ENCODE assay signal across 11 mouse cellular contexts in the genomic region with DNA sequence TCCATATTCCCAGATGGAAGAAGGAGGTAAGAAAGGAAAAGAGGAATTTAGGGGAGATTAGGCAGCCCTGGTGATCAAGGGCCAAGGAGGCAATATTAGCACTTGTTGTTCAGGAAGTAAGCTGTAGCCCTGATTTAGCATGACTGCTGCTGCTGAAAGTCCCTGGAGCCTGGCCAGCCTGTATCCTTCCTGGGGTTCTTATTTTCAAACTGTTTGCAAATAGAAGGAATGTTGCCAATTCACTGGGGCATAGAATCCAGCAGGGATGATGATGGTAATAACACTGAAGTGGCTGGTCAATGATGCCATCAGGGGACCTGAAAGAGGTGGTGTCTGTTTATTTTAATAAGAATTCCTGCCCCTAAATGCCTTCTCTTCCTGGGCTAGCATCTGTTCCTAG.
A peak's percentile ranks its signal among the peaks of the same experiment; 100 is the strongest.
DNase-seq lines count a peak whose midpoint lies in the region; ATAC-seq lines count a peak whose summit lies in the region.
"Had no signal": no experiment of that assay in that cellular context is flagged by ENCODE, and none has a peak within 500 bp of the region (broad histone marks: within the 10 kb centered on the region; RNA-seq: fewer than 3 reads in every experiment).

No protein-coding gene starts in this region.

- ATAC-seq in embryonic facial prominence, embryonic 14.5 days (ENCODE audit: low read depth), result no peak

- H3K27ac ChIP-seq in embryonic facial prominence, embryonic 14.5 days (replicated peaks; ENCODE audit: low read depth, low read length), result no peak overlapping the region
- H3K27ac ChIP-seq in embryonic facial prominence, embryonic 10.5 days (replicated peaks), result no peak overlapping the region
- H3K27ac ChIP-seq: embryonic facial prominence, embryonic 13.5 days; limb, embryonic 13.5 days had no signal

- H3K4me2 ChIP-seq in embryonic facial prominence, embryonic 14.5 days (ENCODE audit: low read depth, low read length), result no peak overlapping the region
- H3K4me2 ChIP-seq: embryonic facial prominence, embryonic 13.5 days; limb, embryonic 13.5 days had no signal

- peak; percentile 41 for DNase-seq in embryonic facial prominence, embryonic 14.5 days (ENCODE audit: low spot score)
- no peak for DNase-seq in embryonic facial prominence, embryonic 10.5 days (ENCODE audit: low spot score)
- DNase-seq in spleen, postnatal 36 days (ENCODE audit: low spot score in 2 of 2), result peak; percentile 2 to 18
- no peak for DNase-seq in spleen, postnatal 14 days (ENCODE audit: low spot score in 2 of 2)
- DNase-seq in left cerebral cortex, adult 18-20 months (ENCODE audit: low spot score in 2 of 2), result peak; percentile 45 to 52
- no peak for DNase-seq in ovary, postnatal 10 days (ENCODE audit: low spot score)
- DNase-seq in c-Kit-positive CD71-positive TER-119-positive erythroid progenitor cells, embryonic 14.5 days (ENCODE audit: low spot score), result no peak
- DNase-seq in thymus, postnatal 4 days, result no peak

- H3K27me3 ChIP-seq in embryonic facial prominence, embryonic 14.5 days (replicated peaks; ENCODE audit: control insufficient read depth, insufficient read depth, low read length), result no peaks in the 10 kb centered on the region
- no peaks in the 10 kb centered on the region for H3K27me3 ChIP-seq in embryonic facial prominence, embryonic 10.5 days (replicated peaks; ENCODE audit: low read depth, poor library complexity, severe bottlenecking)
- H3K27me3 ChIP-seq: embryonic facial prominence, embryonic 13.5 days; limb, embryonic 13.5 days had no signal

- H3K4me1 ChIP-seq in embryonic facial prominence, embryonic 14.5 days (ENCODE audit: control insufficient read depth, insufficient read depth, low read length), result 0 out of 2 replicates have a peak, but pooled peaks cover 2% of the 10 kb centered on the region
- peaks cover 8% of the 10 kb centered on the region for H3K4me1 ChIP-seq in embryonic facial prominence, embryonic 10.5 days
- H3K4me1 ChIP-seq: embryonic facial prominence, embryonic 13.5 days; hindbrain, embryonic 10.5 days had no signal

- no peaks in the 10 kb centered on the region for H3K36me3 ChIP-seq in embryonic facial prominence, embryonic 14.5 days (ENCODE audit: control insufficient read depth, insufficient read depth, low read length)
- no peaks in the 10 kb centered on the region for H3K36me3 ChIP-seq in embryonic facial prominence, embryonic 10.5 days (replicated peaks)
- H3K36me3 ChIP-seq: embryonic facial prominence, embryonic 13.5 days; hindbrain, embryonic 10.5 days; limb, embryonic 13.5 days had no signal

- H3K9me3 ChIP-seq in embryonic facial prominence, embryonic 14.5 days (ENCODE audit: control insufficient read depth, low read length), result no peaks in the 10 kb centered on the region
- no peaks in the 10 kb centered on the region for H3K9me3 ChIP-seq in embryonic facial prominence, embryonic 10.5 days
- H3K9me3 ChIP-seq: embryonic facial prominence, embryonic 13.5 days; hindbrain, embryonic 10.5 days; limb, embryonic 13.5 days had no signal

- H3K4me3 ChIP-seq in embryonic facial prominence, embryonic 14.5 days (ENCODE audit: low read depth, low read length), result no peak overlapping the region
- H3K4me3 ChIP-seq in embryonic facial prominence, embryonic 10.5 days, result no peak overlapping the region
- H3K4me3 ChIP-seq: embryonic facial prominence, embryonic 13.5 days; hindbrain, embryonic 10.5 days; limb, embryonic 13.5 days had no signal

- no peak overlapping the region for H3K9ac ChIP-seq in embryonic facial prominence, embryonic 14.5 days (ENCODE audit: low read depth, low read length)
- H3K9ac ChIP-seq: embryonic facial prominence, embryonic 13.5 days; limb, embryonic 13.5 days had no signal

Comparison
In these comparisons a context has a peak if more than half of its experiments do, and no peak if none do; other contexts are left out.
1. DNase-seq: peak in embryonic facial prominence, embryonic 14.5 days (single experiment), spleen, postnatal 36 days (2 of 2) and left cerebral cortex, adult 18-20 months (2 of 2); none in embryonic facial prominence, embryonic 10.5 days (single experiment), spleen, postnatal 14 days (0 of 2), ovary, postnatal 10 days (single experiment), c-Kit-positive CD71-positive TER-119-positive erythroid progenitor cells, embryonic 14.5 days (single experiment) and thymus, postnatal 4 days (single experiment).